Comparison of ENCODE assay signal across 8 mouse cellular contexts in genomic region chr5:101239298-101240118, GRCm38 (mm10).
DNase-seq lines count a peak whose midpoint lies in the region; ATAC-seq and TF ChIP-seq lines count a peak whose summit lies in the region.

No protein-coding gene starts in this region.

- no peak overlapping the region for H3K9ac ChIP-seq in liver, embryonic 14.5 days (replicated peaks)
- no peak overlapping the region for H3K9ac ChIP-seq in midbrain, embryonic 16.5 days (ENCODE audit: low read depth, low read length)

- TF ChIP-seq POLR2A in olfactory bulb, adult 2 months (IDR thresholded peaks at IDR 0.05; ENCODE audit: insufficient read depth, low read depth, low read length), result no peak

- peak; percentile 61 for DNase-seq in CD4-positive, CD25-positive, alpha-beta regulatory T cell, adult 2 months (ENCODE audit: low read depth, low spot score)
- peak; percentile 18 for DNase-seq in c-Kit-positive CD71-negative TER-119-negative erythroid progenitor cells, embryonic 14.5 days (ENCODE audit: low read depth)
- DNase-seq in liver, embryonic 14.5 days (ENCODE audit: low read depth in 3 of 3, low spot score in 3 of 3), result no peak
- no peak for DNase-seq in cerebellum, adult 9-11 months
- no peak for DNase-seq in adrenal gland, adult 2 months
- no peak for DNase-seq in kidney, adult 18-20 months

- no peak for TF ChIP-seq EP300 in liver, embryonic 14.5 days (IDR thresholded peaks at IDR 0.05; ENCODE audit: low read depth)

- H3K27ac ChIP-seq in liver, embryonic 14.5 days, result no peak overlapping the region
- no peak overlapping the region for H3K27ac ChIP-seq in olfactory bulb, adult 2 months (ENCODE audit: insufficient read depth, low read depth, low read length)
- H3K27ac ChIP-seq in midbrain, embryonic 16.5 days (ENCODE audit: low read length), result no peak overlapping the region

- 0 out of 2 replicates have a peak overlapping the region, but pooled peaks have one; percentile 13 for H3K4me2 ChIP-seq in liver, embryonic 14.5 days (ENCODE audit: low read depth)
- H3K4me2 ChIP-seq in midbrain, embryonic 16.5 days (ENCODE audit: low read length), result no peak overlapping the region

- H3K4me3 ChIP-seq in liver, embryonic 14.5 days (ENCODE audit: insufficient read depth in 1 of 2, low read depth in 2 of 2, low read length in 2 of 2), result peak overlapping the region; percentile 25 to 44; a peak in 3 of 4 replicates
- H3K4me3 ChIP-seq in olfactory bulb, adult 2 months (ENCODE audit: insufficient read depth, low read depth, low read length), result peak overlapping the region; percentile 27; the same call in 1 of the 2 replicates
- H3K4me3 ChIP-seq in midbrain, embryonic 16.5 days (ENCODE audit: low read depth, low read length), result no peak overlapping the region

- H3K27me3 ChIP-seq in liver, embryonic 14.5 days (ENCODE audit: control insufficient read depth, insufficient read depth, low read length), result no peaks in the 10 kb centered on the region
- no peaks in the 10 kb centered on the region for H3K27me3 ChIP-seq in midbrain, embryonic 16.5 days (ENCODE audit: control insufficient read depth, insufficient read depth, low read depth, low read length)

- H3K9me3 ChIP-seq in liver, embryonic 14.5 days (ENCODE audit: control insufficient read depth, low read length), result no peaks in the 10 kb centered on the region
- H3K9me3 ChIP-seq in midbrain, embryonic 16.5 days (replicated peaks; ENCODE audit: control insufficient read depth, low read length, poor library complexity, severe bottlenecking), result no peaks in the 10 kb centered on the region

- 26% methylated on average over 16 of the region's 16 CpGs for WGBS in liver, embryonic 14.5 days (ENCODE audit: insufficient replicate concordance)
- WGBS in olfactory bulb, adult 2 months, result 87% methylated on average over 16 of the region's 16 CpGs
- 78% methylated on average over 16 of the region's 16 CpGs for WGBS in midbrain, embryonic 16.5 days

- no peaks in the 10 kb centered on the region for H3K4me1 ChIP-seq in liver, embryonic 14.5 days (replicated peaks; ENCODE audit: control insufficient read depth in 2 of 2, insufficient read depth in 2 of 2, low read length in 1 of 2)
- H3K4me1 ChIP-seq in olfactory bulb, adult 2 months (ENCODE audit: control insufficient read depth, insufficient read depth, low read length), result no peaks in the 10 kb centered on the region
- no peaks in the 10 kb centered on the region for H3K4me1 ChIP-seq in midbrain, embryonic 16.5 days (ENCODE audit: control insufficient read depth, insufficient read depth, low read length)

- H3K36me3 ChIP-seq in liver, embryonic 14.5 days (replicated peaks; ENCODE audit: control insufficient read depth, insufficient read depth, low read depth), result no peaks in the 10 kb centered on the region
- H3K36me3 ChIP-seq in midbrain, embryonic 16.5 days (ENCODE audit: control insufficient read depth, insufficient read depth, low read length), result no peaks in the 10 kb centered on the region

- no peak for TF ChIP-seq CTCF in liver, embryonic 14.5 days (IDR thresholded peaks at IDR 0.05; ENCODE audit: low read depth)
- no peak for TF ChIP-seq CTCF in olfactory bulb, adult 2 months (IDR thresholded peaks at IDR 0.05; ENCODE audit: insufficient read depth, low read depth, low read length)

- no peak for ATAC-seq in liver, embryonic 14.5 days (ENCODE audit: insufficient read depth)
- no peak for ATAC-seq in midbrain, embryonic 16.5 days

Comparison
In these comparisons a context has a peak if more than half of its experiments do, and no peak if none do; other contexts are left out.
1. DNase-seq: peak in CD4-positive, CD25-positive, alpha-beta regulatory T cell, adult 2 months (single experiment) and c-Kit-positive CD71-negative TER-119-negative erythroid progenitor cells, embryonic 14.5 days (single experiment); none in liver, embryonic 14.5 days (0 of 3), cerebellum, adult 9-11 months (single experiment), adrenal gland, adult 2 months (single experiment) and kidney, adult 18-20 months (single experiment).